ENCODE assay signal across 13 mouse cellular contexts in genomic region chr10:33558081-33558480, GRCm38 (mm10).
DNase-seq lines count a peak whose midpoint lies in the region; ATAC-seq and TF ChIP-seq lines count a peak whose summit lies in the region.
"Had no signal": no experiment of that assay in that cellular context is flagged by ENCODE, and none has a peak within 500 bp of the region (broad histone marks: within the 10 kb centered on the region; RNA-seq: fewer than 3 reads in every experiment).

No protein-coding gene starts in this region.

- no peak for TF ChIP-seq CTCF in left cerebral cortex, adult 2 months (IDR thresholded peaks at IDR 0.05)

- peak; percentile 97 for ATAC-seq in frontal cortex, adult (ENCODE audit: low TSS enrichment)
- no peak for ATAC-seq in erythroblast, adult 5-6 weeks (replicated peaks; ENCODE audit: low FRiP score, poor library complexity, severe bottlenecking)

- intact Hi-C loops in left cerebral cortex, adult 2 months (cut with DNase I), result loop anchor here (5.0 to 10.0 kb wide), 3 partner anchors 34 to 157 kb away; partner anchors contain the start of gene Clvs2
- intact Hi-C loops in heart, postnatal 25 days (cut with DNase I), result no loop called here

- no peak overlapping the region for H3K4me3 ChIP-seq in left cerebral cortex, adult 2 months
- H3K4me3 ChIP-seq: heart, embryonic 10.5 days; hindbrain, embryonic 12.5 days; neural tube, embryonic 15.5 days had no signal

- no peak for DNase-seq in frontal cortex, postnatal 10 days (ENCODE audit: low spot score in 2 of 2)
- DNase-seq in ovary, adult 18-20 months (ENCODE audit: low spot score), result peak; percentile 22
- no peak for DNase-seq in ovary, postnatal 10 days (ENCODE audit: low spot score)
- DNase-seq in kidney, adult 11 months, result peak; percentile 60
- DNase-seq in left cerebral cortex, adult 2 months (ENCODE audit: extremely low spot score in 1 of 2, low spot score in 2 of 2), result no peak
- DNase-seq in heart, postnatal 25 days (ENCODE audit: low spot score), result no peak
- DNase-seq: embryo, embryonic 11 days; lung, adult 2 months had no signal

- H3K27ac ChIP-seq in left cerebral cortex, adult 2 months, result peak overlapping the region; percentile 66
- H3K27ac ChIP-seq: heart, embryonic 10.5 days; hindbrain, embryonic 12.5 days; neural tube, embryonic 15.5 days had no signal

Comparison
In these comparisons a context has a peak if more than half of its experiments do, and no peak if none do; other contexts are left out.
1. DNase-seq: peak in ovary, adult 18-20 months (single experiment) and kidney, adult 11 months (single experiment); none in frontal cortex, postnatal 10 days (0 of 2), ovary, postnatal 10 days (single experiment), left cerebral cortex, adult 2 months (0 of 2) and heart, postnatal 25 days (single experiment).